Mouse (Mus musculus) kidney, postnatal 10 days (tissue): ENCODE data around the gene Tchh.
A peak's percentile ranks its signal among the peaks of the same experiment; 100 is the strongest.
"Not testable (repeated sequence)": the region's sequence is repeated elsewhere in the genome, so short reads cannot be mapped to it uniquely, and the experiment has no call there.

Experiments
- DNase-seq: peaks from one replicate; pipeline ENCODE4 v3.0.0; 2021; ENCODE audit warnings: mixed read lengths

The Tchh gene

GRCm38 (mm10) chr3:93442030-93442429 lies at the start of gene Tchh:
Gene Tchh (plus strand): TSS chr3:93442330.
- no peak for DNase-seq

- no peak for DNase-seq
These were observed 48.8 kb upstream of the Tchh start, which contains the start of gene Rptn for GRCm38 (mm10) chr3:93393366-93393765. Gene Rptn (plus strand): TSS chr3:93393699.

GRCm38 (mm10) chr3:93403936-93404335 lies 38.2 kb upstream of the Tchh start:
- no peak for DNase-seq

GRCm38 (mm10) chr3:93406992-93407391 lies 35.1 kb upstream of the Tchh start:
- peak; percentile 51 for DNase-seq

GRCm38 (mm10) chr3:93411905-93412304 lies 30.2 kb upstream of the Tchh start:
- DNase-seq: no peak

GRCm38 (mm10) chr3:93431673-93432072 lies 10.5 kb upstream of the Tchh start:
- no peak for DNase-seq

GRCm38 (mm10) chr3:93443501-93444101 lies 1.5 kb downstream of the Tchh start:
- peak; percentile 21 for DNase-seq

GRCm38 (mm10) chr3:93444343-93445164 lies 2.4 kb downstream of the Tchh start:
- DNase-seq: peak; percentile 78

- DNase-seq: peak; percentile 50
These were observed 3.1 kb downstream of the Tchh start for GRCm38 (mm10) chr3:93445165-93445705.

- peak; percentile 52 for DNase-seq
These were observed 4.1 kb downstream of the Tchh start for GRCm38 (mm10) chr3:93446128-93446755.

- DNase-seq: not testable (repeated sequence)
These were observed 4.6 kb downstream of the Tchh start for GRCm38 (mm10) chr3:93446756-93447137.

- peak; percentile 72 for DNase-seq
These were observed 5.2 kb downstream of the Tchh start for GRCm38 (mm10) chr3:93447138-93447841.

GRCm38 (mm10) chr3:93466556-93466955 lies 24.4 kb downstream of the Tchh start:
- no peak for DNase-seq

GRCm38 (mm10) chr3:93467130-93467529 lies 25.0 kb downstream of the Tchh start:
- DNase-seq: no peak

GRCm38 (mm10) chr3:93468561-93468960 lies 26.4 kb downstream of the Tchh start, which contains the start of gene Tchhl1:
Gene Tchhl1 (plus strand): TSS chr3:93468754.
- DNase-seq: peak; percentile 11

- no peak for DNase-seq
These were observed 27.5 kb downstream of the Tchh start for GRCm38 (mm10) chr3:93469629-93470028.

GRCm38 (mm10) chr3:93480053-93480452 lies 37.9 kb downstream of the Tchh start:
- DNase-seq: no peak

GRCm38 (mm10) chr3:93481982-93482616 lies 40.0 kb downstream of the Tchh start:
- no peak for DNase-seq

- no peak for DNase-seq
These were observed 43.5 kb downstream of the Tchh start for GRCm38 (mm10) chr3:93485611-93486010.

- no peak for DNase-seq
These were observed 46.4 kb downstream of the Tchh start for GRCm38 (mm10) chr3:93488541-93488940.

- no peak for DNase-seq
These were observed 50.0 kb downstream of the Tchh start for GRCm38 (mm10) chr3:93492176-93492575.

GRCm38 (mm10) chr3:93493992-93494391 lies 51.9 kb downstream of the Tchh start:
- DNase-seq: peak; percentile 69
